Comparison of ENCODE assay signal across 8 mouse cellular contexts in genomic region chr6:125009129-125009180, GRCm38 (mm10). TPM values are rescaled to one million over a fixed set of nuclear protein-coding genes. Genes with fewer than 3 reads are reported as not detected.
DNase-seq lines count a peak whose midpoint lies in the region; ATAC-seq and TF ChIP-seq lines count a peak whose summit lies in the region.

Zfp384 (plus strand) TSS chr6:125009145.

- no peak for TF ChIP-seq POLR2A in cerebellum, adult 2 months (IDR thresholded peaks at IDR 0.05; ENCODE audit: borderline replicate concordance, insufficient read depth, low read length)

- peak within 1 kb of the TSS; percentile 98 for H3K27ac ChIP-seq in cerebellum, adult 2 months (ENCODE audit: insufficient read depth, low read length)
- H3K27ac ChIP-seq in intestine, embryonic 15.5 days, result peak within 1 kb of the TSS; percentile 98

- peak within 1 kb of the TSS; percentile 93 for H3K9ac ChIP-seq in intestine, embryonic 15.5 days

- no peaks in the 10 kb centered on the region for H3K27me3 ChIP-seq in cerebellum, adult 2 months (ENCODE audit: control insufficient read depth, insufficient read depth, low read length)
- H3K27me3 ChIP-seq in intestine, embryonic 15.5 days (replicated peaks), result no peaks in the 10 kb centered on the region

- no peaks in the 10 kb centered on the region; the same call in 1 of the 2 replicates for H3K4me1 ChIP-seq in cerebellum, adult 2 months (ENCODE audit: control insufficient read depth, insufficient read depth, low read length)
- H3K4me1 ChIP-seq in intestine, embryonic 15.5 days (replicated peaks), result peaks cover 7% of the 10 kb centered on the region

- 5% methylated on average over 3 of the region's 3 CpGs for WGBS in cerebellum, adult 2 months
- WGBS in intestine, embryonic 15.5 days, result 0% methylated on average over 3 of the region's 3 CpGs

- ATAC-seq in intestine, embryonic 15.5 days, result no peak
- ATAC-seq in megakaryocyte-erythroid progenitor cell, adult 5-6 weeks (replicated peaks; ENCODE audit: low FRiP score, low TSS enrichment, poor library complexity, severe bottlenecking), result no peak

- peak within 1 kb of the TSS; percentile 79 for H3K4me2 ChIP-seq in intestine, embryonic 15.5 days (replicated peaks)

- DNase-seq in cerebellum, adult 2 months, result no peak
- no peak for DNase-seq in cerebellum, adult 11-12 months
- DNase-seq in adrenal gland, adult 8-10 months, result no peak
- no peak for DNase-seq in gastrocnemius, postnatal 10 days
- no peak for DNase-seq in urinary bladder, adult 18-20 months (ENCODE audit: low spot score in 2 of 2)
- no peak for DNase-seq in thymus, postnatal 10 days (ENCODE audit: low spot score in 2 of 2)

- no peaks in the 10 kb centered on the region for H3K9me3 ChIP-seq in intestine, embryonic 15.5 days

- peaks cover 4% of the 10 kb centered on the region; the same call in 1 of the 2 replicates for H3K36me3 ChIP-seq in intestine, embryonic 15.5 days

- TF ChIP-seq CTCF in cerebellum, adult 2 months (IDR thresholded peaks at IDR 0.05; ENCODE audit: borderline replicate concordance, insufficient read depth, low read depth, low read length), result no peak

- H3K4me3 ChIP-seq in cerebellum, adult 2 months (replicated peaks; ENCODE audit: insufficient read depth, low read depth, low read length), result peak within 1 kb of the TSS; percentile 78
- H3K4me3 ChIP-seq in intestine, embryonic 15.5 days (replicated peaks), result peak within 1 kb of the TSS; percentile 80

RNA-seq across cellular contexts. Expression of gene Zfp384, which starts in this region (rescaled TPM):
- polyA plus RNA-seq in cerebellum, adult 2 months (2012; rRNA removed), result 57.3 and 64.8 TPM in 2 replicates
- 10 to 100 TPM; 46.9 to 87.0 (median 56.5) TPM for total RNA-seq in adrenal gland, adult 8-10 months (2022)
- total RNA-seq in gastrocnemius, postnatal 10 days (2021), result 10 to 100 TPM; 21.9 to 27.4 TPM
- polyA plus RNA-seq in intestine, embryonic 15.5 days (2015; fragmentation: Nextera tagmentation; extraction: Ambion mirVana), result 13.4 and 14.3 TPM in 2 replicates
- total RNA-seq in megakaryocyte-erythroid progenitor cell, adult 5-6 weeks (2014; fragmentation: Nextera tagmentation), result 67.0 and 86.8 TPM in 2 replicates
- total RNA-seq in megakaryocyte-erythroid progenitor cell, adult 5-6 weeks (2017), result 18.5 and 18.6 TPM in 2 replicates
